Mouse (Mus musculus) neural tube, embryonic 14.5 days (tissue): ENCODE measurements around the gene Uso1. TPM values are rescaled to one million over a fixed set of nuclear protein-coding genes. Genes with fewer than 3 reads are reported as not detected.
A peak's percentile ranks its signal among the peaks of the same experiment; 100 is the strongest.

Experiments
- ATAC-seq: fragments of 200-750 bp; cut with Nextera tagmentation; 2 replicates; pipeline ENCODE4 v1.8.0; 2017; ENCODE audit warnings: low read depth, mild to moderate bottlenecking, moderate TSS enrichment, moderate library complexity
- H3K27ac ChIP-seq: fragments of 300-500 bp; sonication (generic); 2 replicates; pipeline ENCODE4 v1.5.1; 2014; ENCODE audit warnings: low read depth, mild to moderate bottlenecking, control low read depth, low read length, moderate library complexity, mixed read lengths
- H3K27me3 ChIP-seq: fragments of 300-500 bp; sonication (generic); 2 replicates; pipeline ENCODE4 v1.6.1; 2014; ENCODE audit warnings: low read length; ENCODE audit not compliant: control insufficient read depth, insufficient read depth
- H3K36me3 ChIP-seq: fragments of 300-500 bp; sonication (generic); 2 replicates; pipeline ENCODE4 v1.6.1; 2014; ENCODE audit warnings: low read length, mixed read lengths; ENCODE audit not compliant: control insufficient read depth, insufficient read depth
- H3K4me1 ChIP-seq: fragments of 300-500 bp; sonication (generic); 2 replicates; pipeline ENCODE4 v1.6.1; 2014; ENCODE audit warnings: low read length; ENCODE audit not compliant: control insufficient read depth, insufficient read depth
- H3K4me2 ChIP-seq: fragments of 300-500 bp; sonication (generic); 2 replicates; pipeline ENCODE4 v1.6.1; 2014; ENCODE audit warnings: mild to moderate bottlenecking, low read depth, low read length, control low read depth
- H3K4me3 ChIP-seq: fragments of 300-500 bp; sonication (generic); 2 replicates; pipeline ENCODE4 v1.5.1; 2014; ENCODE audit warnings: low read depth, low read length, control low read depth, mixed read lengths
- H3K9ac ChIP-seq: fragments of 300-500 bp; sonication (generic); replicated peaks from 2 replicates; pipeline ENCODE4 v1.6.1; 2014; ENCODE audit warnings: low read depth, mild to moderate bottlenecking, control low read depth, low read length, mixed read lengths
- H3K9me3 ChIP-seq: fragments of 300-500 bp; sonication (generic); 2 replicates; pipeline ENCODE4 v1.6.1; 2016; ENCODE audit warnings: low read length; ENCODE audit not compliant: control insufficient read depth
- WGBS: fragments of 180-500 bp; shearing (Covaris S2); extraction: QIAGEN DNeasy Blood & Tissue Kit; methylation state at CpG from one replicate; pipeline ENCODE4 v1.1.7; 2014; 5-methylcytosine and 5-hydroxymethylcytosine counted together
- polyA plus RNA-seq: library from polyadenylated mRNA; unstranded; fragments of >200 nt; fragmentation: Nextera tagmentation; extraction: Ambion mirVana; gene quantifications from 2 replicates; pipeline ENCODE4 v1.2.1, GENCODE M21; 2014

Gene Uso1
- polyA plus RNA-seq, 1 experiment from 2014 or later = 31.7 TPM

- ATAC-seq = no peak
- H3K9me3 ChIP-seq = no peaks in the 10 kb centered on the region
- 76% methylated on average over 5 of the region's 5 CpGs for WGBS
- H3K4me2 ChIP-seq = no peak overlapping the region
- no peaks in the 10 kb centered on the region for H3K36me3 ChIP-seq
- no peaks in the 10 kb centered on the region for H3K27me3 ChIP-seq
- no peak overlapping the region for H3K4me3 ChIP-seq
- H3K4me1 ChIP-seq = no peaks in the 10 kb centered on the region
- H3K9ac ChIP-seq = no peak overlapping the region
- no peak overlapping the region for H3K27ac ChIP-seq
Measured at GRCm38 (mm10) chr5:92234939-92235557, 97.3 kb downstream of the Uso1 start.

GRCm38 (mm10) chr5:92239333-92240232, 101.8 kb downstream of the Uso1 start:
- 50% methylated on average over 29 of the region's 29 CpGs for WGBS
- H3K4me2 ChIP-seq = no peak overlapping the region
- H3K9me3 ChIP-seq = no peaks in the 10 kb centered on the region
- 0 out of 2 replicates have a peak overlapping the region, but pooled peaks have one; percentile 7 for H3K9ac ChIP-seq
- no peak overlapping the region for H3K27ac ChIP-seq
- H3K4me3 ChIP-seq = no peak overlapping the region
- no peaks in the 10 kb centered on the region for H3K27me3 ChIP-seq
- H3K36me3 ChIP-seq = no peaks in the 10 kb centered on the region
- no peaks in the 10 kb centered on the region for H3K4me1 ChIP-seq
- peak; percentile 84 for ATAC-seq

- Histone ChIP-seq H3K4me1 (no peaks in the 10 kb centered on the region), H3K27me3 (no peaks in the 10 kb centered on the region), H3K9ac (no peak overlapping the region), H3K9me3 (no peaks in the 10 kb centered on the region), H3K36me3 (no peaks in the 10 kb centered on the region), H3K27ac (no peak overlapping the region), H3K4me3 (no peak overlapping the region), H3K4me2 (no peak overlapping the region)
- 85% methylated on average over 12 of the region's 12 CpGs for WGBS
- no peak for ATAC-seq
Measured at GRCm38 (mm10) chr5:92240769-92241168, 103.0 kb downstream of the Uso1 start.

GRCm38 (mm10) chr5:92244900-92245299, 107.2 kb downstream of the Uso1 start:
- Histone ChIP-seq H3K27ac (no peak overlapping the region), H3K9me3 (no peaks in the 10 kb centered on the region), H3K4me1 (no peaks in the 10 kb centered on the region), H3K4me2 (no peak overlapping the region), H3K36me3 (no peaks in the 10 kb centered on the region), H3K27me3 (no peaks in the 10 kb centered on the region), H3K4me3 (no peak overlapping the region), H3K9ac (no peak overlapping the region)
- no peak for ATAC-seq
- 94% methylated on average over 2 of the region's 2 CpGs for WGBS

- H3K9ac ChIP-seq = no peak overlapping the region
- H3K27me3 ChIP-seq = no peaks in the 10 kb centered on the region
- WGBS = 91% methylated on average over 9 of the region's 9 CpGs
- H3K36me3 ChIP-seq = no peaks in the 10 kb centered on the region
- no peak overlapping the region for H3K4me2 ChIP-seq
- ATAC-seq = no peak
- no peak overlapping the region for H3K27ac ChIP-seq
- H3K4me1 ChIP-seq = no peaks in the 10 kb centered on the region
- no peak overlapping the region for H3K4me3 ChIP-seq
- no peaks in the 10 kb centered on the region for H3K9me3 ChIP-seq
Measured at GRCm38 (mm10) chr5:92245483-92245882, 107.7 kb downstream of the Uso1 start.

GRCm38 (mm10) chr5:92248614-92249013, 110.9 kb downstream of the Uso1 start:
- Histone ChIP-seq H3K9ac (no peak overlapping the region), H3K27me3 (no peaks in the 10 kb centered on the region), H3K4me1 (no peaks in the 10 kb centered on the region), H3K4me2 (no peak overlapping the region), H3K27ac (no peak overlapping the region), H3K9me3 (no peaks in the 10 kb centered on the region), H3K36me3 (no peaks in the 10 kb centered on the region), H3K4me3 (no peak overlapping the region)
- no peak for ATAC-seq
- 86% methylated on average over 11 of the region's 11 CpGs for WGBS

- 94% methylated on average over 6 of the region's 6 CpGs for WGBS
- no peak for ATAC-seq
- Histone ChIP-seq H3K27me3 (no peaks in the 10 kb centered on the region), H3K4me1 (no peaks in the 10 kb centered on the region), H3K27ac (no peak overlapping the region), H3K4me2 (no peak overlapping the region), H3K9ac (no peak overlapping the region), H3K36me3 (no peaks in the 10 kb centered on the region), H3K4me3 (no peak overlapping the region), H3K9me3 (no peaks in the 10 kb centered on the region)
Measured at GRCm38 (mm10) chr5:92252031-92252430, 114.3 kb downstream of the Uso1 start.
